17 mouse cellular contexts compared by ENCODE assay signal in genomic region chr10:88482866-88483265, GRCm38 (mm10). TPM values are rescaled to one million over a fixed set of nuclear protein-coding genes. Genes with fewer than 3 reads are reported as not detected.
"Had no signal": no experiment of that assay in that cellular context is flagged by ENCODE, and none has a peak within 500 bp of the region (broad histone marks: within the 10 kb centered on the region; RNA-seq: fewer than 3 reads in every experiment).

No protein-coding gene starts in this region.

RNA-seq across cellular contexts. Expression of gene Sycp3, which starts 23.5 kb away (rescaled TPM):
- polyA plus RNA-seq: limb, embryonic 11.5 days; limb, embryonic 13.5 days; limb, embryonic 15.5 days; liver, adult 2 months; liver, embryonic 11.5 days; liver, embryonic 12.5 days; liver, embryonic 16.5 days; lung, adult 2 months; lung, embryonic 14.5 days; lung, embryonic 16.5 days; lung, postnatal 0 days; macrophage; midbrain, embryonic 11.5 days; midbrain, embryonic 12.5 days; myocyte; neural tube, embryonic 11.5 days; neural tube, embryonic 12.5 days had no signal
